Mouse (Mus musculus): ENCODE measurements at regions not wholly inside any gene's neighbourhood (a gene's known extent, or its start where the extent isn't known, plus 50 kb on each side); places are given as distances from the start of the nearest gene placed in this dataset.

DNA sequence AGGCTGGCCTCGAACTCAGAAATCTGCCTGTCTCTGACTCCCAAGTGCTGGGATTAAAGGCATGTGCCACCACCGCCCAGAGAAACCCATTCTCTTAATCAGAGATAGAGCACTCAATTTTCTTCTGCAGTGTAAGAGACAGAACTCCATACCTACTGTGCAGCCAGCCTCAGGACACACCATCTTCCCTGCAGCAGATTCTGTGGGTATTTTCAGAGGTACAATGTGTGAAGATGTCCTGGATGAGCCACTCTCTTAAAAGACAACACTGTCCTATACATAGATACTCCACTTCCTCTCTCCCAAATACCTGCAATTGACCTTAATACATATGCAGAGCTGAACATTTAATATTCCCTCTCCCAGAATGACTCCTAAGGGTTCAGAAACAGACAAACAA lies 111.5 kb downstream of the Nr1d2 start:
- no peak for DNase-seq (ENCODE audit: low spot score in 2 of 2)

DNA sequence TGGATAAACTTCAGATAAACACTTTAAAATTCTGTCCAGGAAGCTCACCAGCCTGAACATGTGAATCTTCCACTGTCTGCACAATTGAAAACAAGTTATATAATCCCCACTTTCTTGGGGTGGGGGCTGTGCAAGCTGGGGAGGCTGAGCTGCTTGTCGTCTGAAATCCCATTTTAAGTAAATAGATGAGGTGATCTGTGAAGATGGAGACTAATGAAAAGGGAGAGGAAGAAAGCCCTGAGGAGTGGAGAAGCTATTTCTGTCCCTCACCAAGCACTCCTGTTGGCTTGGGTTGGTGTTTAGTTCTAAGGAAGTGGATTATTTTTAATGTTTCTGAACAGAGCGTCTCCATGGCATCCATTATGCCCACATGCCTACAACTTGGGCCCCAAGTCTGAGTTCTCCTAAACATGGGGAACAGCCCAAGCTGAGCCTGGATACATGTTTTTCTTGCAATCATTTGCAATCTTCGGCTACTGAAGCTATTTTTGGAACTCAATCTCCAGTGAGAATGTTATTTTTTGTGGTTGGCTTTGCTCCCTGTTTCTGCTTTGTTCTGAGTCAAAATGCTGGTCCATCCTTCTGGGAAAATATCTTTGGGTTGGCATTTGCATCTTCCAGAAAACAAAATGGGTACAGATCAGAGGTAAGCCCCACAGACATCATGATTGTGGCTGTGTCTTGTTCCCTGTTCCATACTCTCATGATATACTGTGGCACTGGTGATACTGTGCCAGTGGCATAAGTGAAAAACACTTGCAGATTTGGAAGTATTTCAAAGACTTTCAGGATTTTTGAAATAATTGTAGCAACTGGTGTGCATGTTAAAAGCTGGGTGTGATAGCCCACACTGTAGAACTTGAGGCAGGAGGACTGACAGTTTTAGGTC lies 131.8 kb downstream of the Nr1d2 start:
- peak; percentile 17 to 29 for DNase-seq (ENCODE audit: low spot score in 2 of 2)

GRCm38 (mm10) chr14:18105606-18106005 lies 133.3 kb downstream of the Nr1d2 start:
- DNase-seq (ENCODE audit: low spot score in 2 of 2): no peak

DNA sequence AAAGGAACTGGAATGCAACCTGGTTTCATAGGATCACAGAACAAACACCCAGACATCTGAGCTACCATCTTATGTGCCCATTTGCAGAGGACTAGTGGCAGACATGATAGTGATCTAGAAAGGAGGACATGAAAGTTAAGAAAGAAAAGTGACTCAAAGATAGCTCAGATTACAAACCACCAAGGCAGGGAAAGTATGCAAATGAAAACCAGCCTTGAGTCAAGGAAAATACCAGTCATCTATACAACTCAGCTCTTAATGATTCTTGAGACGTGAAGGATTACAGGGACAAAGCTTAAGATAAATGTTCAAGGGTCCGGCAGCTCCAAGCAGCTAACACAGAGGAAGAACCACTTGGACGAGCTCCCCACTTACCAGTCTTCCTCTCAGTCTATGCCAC lies 138.7 kb downstream of the Nr1d2 start:
- no peak for DNase-seq (ENCODE audit: low spot score in 2 of 2)
